Mouse (Mus musculus): ENCODE measurements around the gene Ptpn7.

Gene Ptpn7

DNA sequence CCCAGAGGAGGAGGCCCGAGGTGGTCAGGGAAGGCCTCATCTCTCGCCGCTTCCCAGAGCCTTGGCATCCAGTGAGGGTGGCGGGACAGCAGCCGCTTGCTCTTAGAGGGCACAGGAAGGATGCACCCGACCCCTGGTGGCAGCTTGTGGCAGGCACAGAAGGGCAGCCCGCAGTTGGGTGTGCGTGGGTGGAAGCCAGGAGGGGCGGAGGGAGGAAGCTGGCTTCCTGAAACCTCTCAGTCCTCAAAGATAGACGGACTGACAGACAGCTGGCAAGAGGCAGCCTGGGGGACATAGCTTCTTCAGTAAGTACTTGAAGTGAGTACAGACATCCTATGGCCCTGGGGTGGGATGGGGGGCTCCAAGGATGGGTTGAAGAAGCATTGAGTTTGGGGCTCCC, at the start of gene Ptpn7:
Ptpn7 (plus strand) TSS at position 228 of the 400 bp plus-strand sequence.
- in situ Hi-C loops (cut with MboI; ENCODE audit: unreplicated experiment in 2 of 2) = loop anchor here (10.0 to 25.0 kb wide), 3 partner anchors 268 to 1068 kb away; partner anchors contain the start of gene Btg2 (in 1 of the 2)

DNA sequence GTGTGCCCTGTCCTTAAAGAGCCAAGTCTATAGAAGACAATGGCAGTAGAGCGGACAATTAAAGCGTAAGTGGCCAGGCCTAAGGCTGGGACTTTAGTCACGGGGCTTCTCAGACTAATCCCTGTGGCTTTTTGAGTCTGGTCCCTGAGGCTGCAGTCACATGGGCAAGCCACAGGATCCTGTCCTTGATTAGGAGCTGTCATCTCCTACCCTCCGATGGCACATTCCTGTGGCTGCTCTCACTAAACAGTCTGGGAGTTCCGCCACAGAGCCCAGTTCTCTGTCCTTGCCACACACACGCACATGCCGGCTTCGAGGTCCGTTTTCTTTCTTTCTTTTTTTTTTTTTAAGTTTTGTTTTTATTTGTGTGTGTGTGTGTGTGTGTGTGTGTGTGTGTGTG, 49.0 kb upstream of the Ptpn7 start:
- in situ Hi-C loops (cut with MboI; ENCODE audit: unreplicated experiment in 2 of 2) = no loop called here

DNA sequence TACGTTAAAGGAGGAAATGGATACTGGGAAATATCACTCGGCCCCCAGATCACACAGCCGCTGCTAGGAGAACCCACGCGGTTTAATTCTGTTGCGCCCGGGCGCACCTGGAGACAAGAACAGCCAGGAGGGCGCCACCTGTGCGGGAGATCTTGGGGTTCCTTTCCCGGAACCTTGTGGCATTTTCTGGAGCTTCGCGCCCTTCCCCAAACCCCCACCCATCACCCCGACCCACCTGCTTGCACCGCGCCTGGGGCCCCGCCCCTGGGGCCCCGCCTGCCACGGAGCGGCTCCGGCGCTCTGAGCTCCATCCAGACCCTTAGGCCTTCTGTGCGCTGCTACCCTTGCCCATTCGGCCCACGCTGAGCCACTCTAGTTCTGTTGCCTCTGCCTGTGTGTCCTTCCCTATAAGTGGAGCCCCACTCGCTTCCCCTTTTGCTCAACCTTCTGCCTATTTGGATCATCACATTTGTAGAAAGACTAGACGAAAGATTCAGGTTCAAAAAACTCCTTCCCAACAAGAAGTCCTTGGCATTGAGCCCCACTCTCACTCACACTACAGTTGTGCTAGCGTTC, 47.1 kb upstream of the Ptpn7 start:
- in situ Hi-C loops (cut with MboI; ENCODE audit: unreplicated experiment in 2 of 2) = no loop called here

- in situ Hi-C loops (cut with MboI; ENCODE audit: unreplicated experiment in 2 of 2) = no loop called here
These were observed 46.5 kb upstream of the Ptpn7 start for GRCm38 (mm10) chr1:135086015-135086414.

- in situ Hi-C loops (cut with MboI; ENCODE audit: unreplicated experiment in 2 of 2) = no loop called here
These were observed 45.1 kb upstream of the Ptpn7 start for GRCm38 (mm10) chr1:135087414-135087813.

GRCm38 (mm10) chr1:135089626-135090025, 42.9 kb upstream of the Ptpn7 start:
- in situ Hi-C loops (cut with MboI; ENCODE audit: unreplicated experiment in 2 of 2) = no loop called here

DNA sequence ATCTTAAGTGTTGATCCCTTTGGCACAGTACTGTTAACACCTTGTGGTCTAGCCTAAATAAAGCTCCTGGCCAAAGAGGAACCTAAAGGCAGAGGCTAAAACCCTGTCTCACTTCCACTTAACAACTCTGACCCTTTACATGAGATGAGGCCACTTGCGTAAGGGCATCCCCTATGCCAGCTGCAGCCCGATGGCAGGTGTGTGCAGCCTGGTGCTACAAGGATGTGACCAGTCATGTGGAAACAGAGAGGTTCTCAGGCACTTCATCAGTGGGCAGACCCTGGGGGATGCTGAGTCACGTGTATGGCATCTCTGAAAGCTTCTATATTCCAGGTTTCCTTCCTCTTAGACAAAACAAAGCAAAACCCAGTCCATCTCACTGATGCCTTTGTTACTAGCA, 41.6 kb upstream of the Ptpn7 start:
- in situ Hi-C loops (cut with MboI; ENCODE audit: unreplicated experiment in 2 of 2) = no loop called here

GRCm38 (mm10) chr1:135094723-135095122, 37.8 kb upstream of the Ptpn7 start:
- in situ Hi-C loops (cut with MboI; ENCODE audit: unreplicated experiment in 2 of 2) = no loop called here

GRCm38 (mm10) chr1:135095189-135095588, 37.3 kb upstream of the Ptpn7 start:
- in situ Hi-C loops (cut with MboI; ENCODE audit: unreplicated experiment in 2 of 2) = no loop called here

DNA sequence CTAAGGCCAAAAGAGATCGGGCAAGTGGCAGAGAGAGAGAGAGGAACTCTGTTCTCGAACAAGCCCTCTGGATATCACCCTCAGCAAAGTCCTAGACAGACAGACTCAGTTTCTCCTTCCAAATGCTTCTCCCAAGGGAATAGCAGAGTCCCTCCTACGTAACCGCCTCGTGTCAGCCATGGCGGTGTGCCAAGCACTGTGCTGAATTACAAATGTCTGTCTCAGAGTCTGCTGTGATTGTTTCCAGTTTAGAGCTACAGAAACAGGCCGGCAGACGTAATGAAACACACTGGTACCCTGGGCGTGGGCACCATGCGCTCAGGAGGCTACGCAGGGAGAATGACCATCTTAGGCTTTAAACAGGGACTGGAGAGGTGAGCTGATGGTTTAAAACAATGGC, 36.2 kb upstream of the Ptpn7 start:
- in situ Hi-C loops (cut with MboI; ENCODE audit: unreplicated experiment in 2 of 2) = no loop called here

- in situ Hi-C loops (cut with MboI; ENCODE audit: unreplicated experiment in 2 of 2) = no loop called here
These were observed 35.1 kb upstream of the Ptpn7 start for GRCm38 (mm10) chr1:135097441-135097840.

DNA sequence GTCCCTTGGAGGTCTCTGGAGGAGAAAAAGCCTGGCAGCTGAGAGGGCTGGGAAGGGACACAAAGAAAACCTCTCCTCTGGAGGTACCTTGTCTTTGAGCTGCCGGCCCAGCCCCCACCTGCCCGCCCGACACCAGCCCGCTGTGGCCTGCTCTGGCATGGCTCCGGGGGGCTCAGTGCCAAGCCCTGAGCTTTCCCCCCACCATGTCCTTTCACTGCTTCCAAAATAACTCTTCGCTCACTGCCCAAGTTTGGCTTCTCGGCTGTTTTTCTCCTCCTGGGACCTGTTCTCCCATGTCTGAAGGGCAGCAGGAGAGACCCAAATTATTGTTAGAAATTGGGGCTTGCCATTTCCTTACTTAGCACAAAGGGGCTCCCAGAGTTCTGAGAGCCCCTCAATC, 34.1 kb upstream of the Ptpn7 start:
- in situ Hi-C loops (cut with MboI; ENCODE audit: unreplicated experiment in 2 of 2) = no loop called here

DNA sequence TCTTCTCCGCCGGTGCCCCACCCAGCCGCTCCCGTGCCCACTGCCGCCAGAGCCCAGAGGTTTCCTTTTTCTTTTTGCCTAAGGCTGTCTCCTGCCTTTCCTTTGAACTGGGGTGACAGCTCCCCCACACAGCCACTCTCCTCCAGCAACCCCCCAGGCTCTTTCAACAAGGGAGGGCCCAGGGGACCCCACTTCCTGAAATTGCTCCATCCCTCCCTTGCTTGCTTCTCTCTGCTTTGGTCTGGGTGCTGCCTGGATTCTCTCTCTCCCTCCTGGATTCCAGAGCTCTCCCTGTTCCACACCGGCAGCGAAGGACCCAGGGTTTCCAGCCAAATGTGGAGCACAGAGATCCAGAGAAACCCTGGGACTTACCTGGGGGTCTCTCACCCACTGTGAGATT, 32.1 kb upstream of the Ptpn7 start:
- in situ Hi-C loops (cut with MboI; ENCODE audit: unreplicated experiment in 2 of 2) = loop anchor here (5.0 to 25.0 kb wide), 6 partner anchors 37 to 736 kb away; partner anchors contain the start of gene Tmem183a (in 1 of the 2)

DNA sequence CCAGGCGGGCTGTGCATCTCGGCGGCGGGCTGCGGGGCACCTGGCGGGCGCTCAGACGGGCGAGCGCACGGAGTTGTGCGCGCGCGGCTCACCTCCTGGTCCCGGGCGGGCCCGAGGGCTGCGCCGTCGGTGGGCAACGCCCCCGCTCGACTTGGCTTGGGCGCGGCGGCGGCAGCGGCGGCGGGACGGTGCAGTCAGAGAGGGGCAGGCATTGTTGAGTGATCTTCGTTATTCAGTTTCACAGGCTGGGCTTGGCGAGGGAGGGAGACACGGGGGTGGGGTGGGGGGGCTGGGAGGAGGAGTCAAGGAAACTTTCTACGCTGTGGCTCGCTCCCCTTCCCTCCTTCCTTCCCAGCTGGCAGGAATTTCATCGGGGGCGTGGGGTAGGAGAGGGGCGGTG, 27.4 kb upstream of the Ptpn7 start, which contains the start of gene Lgr6:
Lgr6 (minus strand) TSS at position 153 of the 400 bp plus-strand sequence.
- in situ Hi-C loops (cut with MboI; ENCODE audit: unreplicated experiment in 2 of 2) = loop anchor here (5.0 to 25.0 kb wide), 6 partner anchors 70 to 740 kb away; partner anchors contain the start of gene Tmem183a (in 1 of the 2)

GRCm38 (mm10) chr1:135105951-135106350, 26.5 kb upstream of the Ptpn7 start:
- in situ Hi-C loops (cut with MboI; ENCODE audit: unreplicated experiment in 2 of 2) = loop anchor here (5.0 to 25.0 kb wide), 6 partner anchors 71 to 741 kb away; partner anchors contain the start of gene Tmem183a (in 1 of the 2)

DNA sequence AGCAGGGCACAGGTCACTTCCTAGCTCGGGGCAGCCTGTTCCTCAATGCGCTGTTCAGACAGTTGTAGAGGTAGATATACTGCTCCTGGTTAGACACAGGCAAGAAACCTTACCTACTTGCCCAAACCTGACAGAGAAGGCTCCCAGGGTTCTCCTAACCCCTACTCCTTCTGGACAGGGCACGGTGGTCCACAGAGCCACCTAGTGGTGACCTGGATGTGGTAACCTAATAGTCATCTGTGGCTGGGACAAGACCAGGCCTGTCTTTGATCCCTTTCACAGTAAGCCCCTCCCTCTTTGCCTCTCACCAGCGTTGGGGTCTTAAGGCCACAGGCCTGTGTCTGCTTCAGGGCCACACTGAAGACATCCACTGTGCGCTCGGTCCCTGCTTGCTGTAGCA, 23.9 kb upstream of the Ptpn7 start:
- in situ Hi-C loops (cut with MboI; ENCODE audit: unreplicated experiment in 2 of 2) = loop anchor here (5.0 to 25.0 kb wide), 6 partner anchors 74 to 744 kb away; partner anchors contain the start of gene Tmem183a (in 1 of the 2)

DNA sequence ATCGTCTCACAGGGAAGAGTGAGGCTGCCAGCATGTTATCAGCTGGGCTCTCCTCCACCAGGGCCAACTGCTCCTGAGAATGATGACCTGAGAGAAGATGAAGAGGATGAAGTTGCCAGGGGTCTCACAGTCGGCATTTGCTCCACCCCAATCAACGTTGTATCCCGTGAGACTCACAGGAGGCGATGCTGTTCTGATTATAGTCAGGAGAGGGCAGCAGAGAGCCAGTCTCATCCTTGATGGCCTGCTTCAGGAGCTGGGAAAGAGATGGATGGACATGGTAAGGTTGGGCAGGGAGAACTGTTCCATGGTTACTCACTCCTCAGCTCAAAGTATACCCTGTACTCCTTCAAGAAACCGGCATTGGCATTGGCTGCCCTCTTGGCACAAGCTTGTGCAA, 22.4 kb upstream of the Ptpn7 start:
- in situ Hi-C loops (cut with MboI; ENCODE audit: unreplicated experiment in 2 of 2) = loop anchor here (10.0 to 25.0 kb wide), 2 partner anchors 248 to 435 kb away; no protein-coding TSS in a partner anchor

GRCm38 (mm10) chr1:135111271-135111670, 21.2 kb upstream of the Ptpn7 start:
- in situ Hi-C loops (cut with MboI; ENCODE audit: unreplicated experiment in 2 of 2) = loop anchor here (10.0 to 25.0 kb wide), 2 partner anchors 249 to 436 kb away; no protein-coding TSS in a partner anchor

DNA sequence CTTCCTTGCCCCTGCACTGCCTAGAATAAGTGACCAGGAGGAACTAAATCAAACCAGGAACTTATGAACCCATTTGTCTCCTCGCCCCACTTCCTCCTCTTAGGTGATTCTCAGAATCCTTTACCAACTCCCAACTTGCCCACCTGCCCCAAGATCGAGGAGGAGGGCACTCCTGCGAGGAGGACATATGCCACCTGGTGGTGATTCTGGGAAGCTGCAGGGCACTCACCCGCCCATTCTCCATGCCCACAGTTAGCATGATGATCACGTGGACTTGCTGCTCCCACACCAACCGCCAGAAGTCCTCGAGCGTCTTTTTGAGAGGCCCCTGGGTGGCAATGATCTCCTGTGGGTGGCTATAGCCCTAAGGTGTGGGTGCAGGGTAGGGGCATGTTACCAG, 19.8 kb upstream of the Ptpn7 start:
- in situ Hi-C loops (cut with MboI; ENCODE audit: unreplicated experiment in 2 of 2) = loop anchor here (10.0 to 25.0 kb wide), 2 partner anchors 250 to 438 kb away; no protein-coding TSS in a partner anchor

DNA sequence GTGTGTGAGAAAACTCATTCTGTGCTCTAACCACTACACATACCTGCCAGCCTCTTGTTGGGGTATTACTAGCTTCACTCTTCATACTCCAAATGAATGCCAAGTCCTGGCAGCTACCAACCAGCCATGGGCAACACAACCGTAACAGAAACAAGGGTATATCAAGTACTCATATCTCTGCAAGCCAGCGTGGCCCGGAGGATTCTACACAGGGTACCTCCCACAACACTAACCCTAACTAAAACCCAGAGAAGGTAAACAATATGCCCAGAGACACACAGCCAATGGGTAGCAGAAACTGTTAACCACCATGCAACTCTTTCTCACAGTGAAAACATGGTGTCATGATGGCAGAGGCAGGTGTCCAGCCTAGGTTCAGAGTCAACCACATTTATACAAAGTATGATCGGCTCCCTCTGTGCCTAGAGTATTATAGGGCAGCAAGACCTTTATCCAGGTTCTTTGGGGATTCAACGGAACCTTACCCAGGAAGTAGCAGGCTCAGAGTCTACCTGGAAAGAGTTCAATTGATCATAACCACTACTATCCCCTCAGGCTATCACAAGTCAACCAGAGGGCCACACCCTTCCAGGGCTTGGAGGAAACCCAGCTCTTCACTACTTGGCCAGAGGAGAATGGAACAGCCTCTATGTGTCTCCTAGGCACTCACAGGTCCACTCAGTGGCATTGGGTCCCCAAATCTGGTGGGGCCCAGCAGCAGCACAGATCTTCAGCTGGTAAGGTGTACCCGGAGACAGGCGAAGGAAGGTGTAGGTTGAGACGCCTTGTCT, 7.7 kb upstream of the Ptpn7 start:
- in situ Hi-C loops (cut with MboI; ENCODE audit: unreplicated experiment in 2 of 2) = loop anchor here in 1 of 2 experiments (25.0 kb wide), 2 partner anchors 262 to 1037 kb away; partner anchors contain the start of gene Btg2

- in situ Hi-C loops (cut with MboI; ENCODE audit: unreplicated experiment in 2 of 2) = loop anchor here in 1 of 2 experiments (25.0 kb wide), 1 partner anchor 1039 kb away; the partner anchor contains the start of gene Btg2
These were observed 6.5 kb upstream of the Ptpn7 start for GRCm38 (mm10) chr1:135125990-135126389.
